Mouse (Mus musculus): ENCODE results near the gene Dop1a.

DNA sequence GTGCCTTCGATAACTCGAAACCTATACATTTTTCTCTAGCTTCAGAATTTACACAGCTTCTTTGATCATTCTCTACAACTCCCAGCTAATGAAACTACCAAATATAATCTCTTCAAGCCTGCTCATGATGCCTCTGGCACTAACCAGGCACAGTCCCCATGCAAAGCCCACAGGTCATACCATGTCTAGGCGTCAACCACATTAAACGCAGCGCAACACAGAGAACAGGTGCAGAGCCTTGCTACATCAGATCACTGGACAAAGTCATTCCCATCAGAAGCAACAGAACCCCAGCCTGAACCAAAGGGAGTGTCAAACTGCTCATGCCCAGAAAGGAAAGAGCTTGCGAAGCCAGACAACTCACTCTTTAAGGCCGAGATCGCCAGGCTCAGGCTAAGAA lies 30.3 kb upstream of the Dop1a start:
- no peak for TF ChIP-seq CTCF (IDR thresholded peaks at IDR 0.05)
- TF ChIP-seq POLR2A (IDR thresholded peaks at IDR 0.05; ENCODE audit: insufficient read depth, low read depth, low read length), result no peak
- no peak for TF ChIP-seq EP300 (IDR thresholded peaks at IDR 0.05; ENCODE audit: insufficient read depth, low read depth, low read length)

Data from heart, adult 2 months (tissue).